Mouse (Mus musculus) heart, embryonic 10.5 days (tissue): ENCODE results near the gene Rbm20. TPM values are rescaled to one million over a fixed set of nuclear protein-coding genes. Genes with fewer than 3 reads are reported as not detected.

Experiments used
- DNase-seq: peaks from one replicate; pipeline ENCODE4 v3.0.0-alpha.2; 2017; ENCODE audit warnings: low spot score
- H3K27ac ChIP-seq: fragments of 300-500 bp; sonication (generic); 2 replicates; pipeline ENCODE4 v1.5.1; 2016; ENCODE audit warnings: mild to moderate bottlenecking
- H3K27me3 ChIP-seq: fragments of 300-500 bp; sonication (generic); 2 replicates; pipeline ENCODE4 v1.6.1; 2016; ENCODE audit warnings: mild to moderate bottlenecking; ENCODE audit not compliant: poor library complexity, insufficient read depth, severe bottlenecking
- H3K36me3 ChIP-seq: fragments of 300-500 bp; sonication (generic); 2 replicates; pipeline ENCODE4 v1.6.1; 2016; ENCODE audit warnings: mild to moderate bottlenecking, moderate library complexity
- H3K4me1 ChIP-seq: fragments of 300-500 bp; sonication (generic); 2 replicates; pipeline ENCODE4 v1.6.1; 2016; ENCODE audit warnings: mild to moderate bottlenecking
- H3K4me3 ChIP-seq: fragments of 300-500 bp; sonication (generic); 2 replicates; pipeline ENCODE4 v1.5.1; 2016; ENCODE audit warnings: mild to moderate bottlenecking, moderate library complexity
- H3K9me3 ChIP-seq: fragments of 300-500 bp; sonication (generic); 2 replicates; pipeline ENCODE4 v1.6.1; 2016; ENCODE audit warnings: mild to moderate bottlenecking, moderate library complexity
- WGBS: fragments of 180-500 bp; shearing (Covaris S2); methylation state at CpG from one replicate; pipeline ENCODE4 v1.1.7; 2016; 5-methylcytosine and 5-hydroxymethylcytosine counted together
- polyA plus RNA-seq: library from polyadenylated mRNA; unstranded; fragments of >200 nt; fragmentation: Nextera tagmentation; extraction: Ambion mirVana; gene quantifications from 2 replicates; pipeline ENCODE4 v1.2.1, GENCODE M21; 2016

Rbm20 gene
- polyA plus RNA-seq = 18.3 and 34.7 TPM in 2 replicates

- Histone ChIP-seq H3K4me3 (peak within 1 kb of the TSS; percentile 87), H3K4me1 (peaks cover 38% of the 10 kb centered on the region), H3K27me3 (peaks cover 38% of the 10 kb centered on the region), H3K9me3 (no peaks in the 10 kb centered on the region), H3K36me3 (no peaks in the 10 kb centered on the region), H3K27ac (peak within 1 kb of the TSS; percentile 97)
- under 1% methylated on average over 80 of the region's 82 CpGs for WGBS
- DNase-seq = peak; percentile 90
Measured at GRCm38 (mm10) chr19:53676718-53677634, at the start of gene Rbm20. TSS of gene Rbm20 (plus strand) at chr19:53677306.

- DNase-seq = no peak
- WGBS = 90% methylated on average over 2 of the region's 2 CpGs
- H3K36me3 ChIP-seq = peaks cover 89% of the 10 kb centered on the region
- H3K9me3 ChIP-seq = no peaks in the 10 kb centered on the region
- H3K27me3 ChIP-seq = no peaks in the 10 kb centered on the region
- H3K27ac ChIP-seq = no peak overlapping the region
- H3K4me3 ChIP-seq = no peak overlapping the region
- no peaks in the 10 kb centered on the region for H3K4me1 ChIP-seq
Measured at GRCm38 (mm10) chr19:53638041-53638440, 39.1 kb upstream of the Rbm20 start.

GRCm38 (mm10) chr19:53638727-53639126 lies 38.4 kb upstream of the Rbm20 start:
- H3K27ac ChIP-seq = no peak overlapping the region
- H3K9me3 ChIP-seq = no peaks in the 10 kb centered on the region
- H3K4me3 ChIP-seq = no peak overlapping the region
- DNase-seq = no peak
- H3K27me3 ChIP-seq = no peaks in the 10 kb centered on the region
- H3K4me1 ChIP-seq = no peaks in the 10 kb centered on the region
- 87% methylated on average over 8 of the region's 8 CpGs for WGBS
- peaks cover 89% of the 10 kb centered on the region for H3K36me3 ChIP-seq

GRCm38 (mm10) chr19:53644020-53644595 lies 33.0 kb upstream of the Rbm20 start:
- WGBS = 91% methylated on average over 9 of the region's 9 CpGs

GRCm38 (mm10) chr19:53647301-53647700 lies 29.8 kb upstream of the Rbm20 start:
- 88% methylated on average over 9 of the region's 9 CpGs for WGBS
- peaks cover 43% of the 10 kb centered on the region for H3K36me3 ChIP-seq

More at GRCm38 (mm10) chr19:53644020-53644595, 33.0 kb upstream of the Rbm20 start:
- no peak overlapping the region for H3K27ac ChIP-seq
- H3K27me3 ChIP-seq = no peaks in the 10 kb centered on the region
- no peak overlapping the region for H3K4me3 ChIP-seq
- H3K9me3 ChIP-seq = no peaks in the 10 kb centered on the region
- H3K4me1 ChIP-seq = peaks cover 7% of the 10 kb centered on the region
- peaks cover 75% of the 10 kb centered on the region for H3K36me3 ChIP-seq
- DNase-seq = no peak

GRCm38 (mm10) chr19:53648056-53648455 lies 29.1 kb upstream of the Rbm20 start:
- H3K4me1 ChIP-seq = peaks cover 32% of the 10 kb centered on the region
- no peaks in the 10 kb centered on the region for H3K27me3 ChIP-seq
- no peak overlapping the region for H3K4me3 ChIP-seq
- no peak overlapping the region for H3K27ac ChIP-seq
- no peaks in the 10 kb centered on the region for H3K9me3 ChIP-seq
- DNase-seq = peak; percentile 67
- peaks cover 39% of the 10 kb centered on the region for H3K36me3 ChIP-seq
- WGBS = 37% methylated on average over 5 of the region's 5 CpGs

More at GRCm38 (mm10) chr19:53647301-53647700, 29.8 kb upstream of the Rbm20 start:
- H3K9me3 ChIP-seq = no peaks in the 10 kb centered on the region
- H3K4me1 ChIP-seq = peaks cover 25% of the 10 kb centered on the region
- no peak overlapping the region for H3K4me3 ChIP-seq
- DNase-seq = no peak
- no peak overlapping the region for H3K27ac ChIP-seq
- no peaks in the 10 kb centered on the region for H3K27me3 ChIP-seq

GRCm38 (mm10) chr19:53648802-53649236 lies 28.3 kb upstream of the Rbm20 start:
- Histone ChIP-seq H3K4me1 (peaks cover 39% of the 10 kb centered on the region), H3K36me3 (peaks cover 32% of the 10 kb centered on the region), H3K4me3 (no peak overlapping the region), H3K27me3 (no peaks in the 10 kb centered on the region), H3K27ac (peak overlapping the region; percentile 32; the same call in 1 of the 2 replicates), H3K9me3 (no peaks in the 10 kb centered on the region)
- WGBS = 43% methylated on average over 10 of the region's 10 CpGs
- peak; percentile 89 for DNase-seq

GRCm38 (mm10) chr19:53649361-53649760 lies 27.7 kb upstream of the Rbm20 start:
- WGBS = 79% methylated on average over 6 of the region's 6 CpGs

GRCm38 (mm10) chr19:53649802-53650201 lies 27.3 kb upstream of the Rbm20 start:
- Histone ChIP-seq H3K4me1 (peaks cover 49% of the 10 kb centered on the region), H3K27me3 (no peaks in the 10 kb centered on the region), H3K27ac (peak overlapping the region; percentile 32; the same call in 1 of the 2 replicates), H3K4me3 (no peak overlapping the region), H3K36me3 (peaks cover 25% of the 10 kb centered on the region), H3K9me3 (no peaks in the 10 kb centered on the region)
- peak; percentile 77 for DNase-seq
- 56% methylated on average over 5 of the region's 5 CpGs for WGBS

More at GRCm38 (mm10) chr19:53649361-53649760, 27.7 kb upstream of the Rbm20 start:
- no peaks in the 10 kb centered on the region for H3K9me3 ChIP-seq
- peaks cover 44% of the 10 kb centered on the region for H3K4me1 ChIP-seq
- H3K27ac ChIP-seq = peak overlapping the region; percentile 32; the same call in 1 of the 2 replicates
- H3K27me3 ChIP-seq = no peaks in the 10 kb centered on the region
- peaks cover 28% of the 10 kb centered on the region for H3K36me3 ChIP-seq
- peak; percentile 75 for DNase-seq
- H3K4me3 ChIP-seq = no peak overlapping the region

GRCm38 (mm10) chr19:53650921-53651320 lies 26.2 kb upstream of the Rbm20 start:
- Histone ChIP-seq H3K9me3 (no peaks in the 10 kb centered on the region), H3K4me3 (no peak overlapping the region), H3K36me3 (peaks cover 14% of the 10 kb centered on the region), H3K27ac (no peak overlapping the region), H3K4me1 (peaks cover 57% of the 10 kb centered on the region), H3K27me3 (no peaks in the 10 kb centered on the region)
- DNase-seq = peak; percentile 72
- WGBS = 66% methylated on average over 7 of the region's 7 CpGs

GRCm38 (mm10) chr19:53652267-53652666 lies 24.8 kb upstream of the Rbm20 start:
- Histone ChIP-seq H3K36me3 (peaks cover 3% of the 10 kb centered on the region), H3K9me3 (no peaks in the 10 kb centered on the region), H3K4me3 (no peak overlapping the region), H3K4me1 (peaks cover 57% of the 10 kb centered on the region), H3K27me3 (no peaks in the 10 kb centered on the region), H3K27ac (peak overlapping the region; percentile 79)
- DNase-seq = peak; percentile 74
- 62% methylated on average over 9 of the region's 9 CpGs for WGBS

- Histone ChIP-seq H3K36me3 (no peaks in the 10 kb centered on the region), H3K27me3 (no peaks in the 10 kb centered on the region), H3K9me3 (no peaks in the 10 kb centered on the region), H3K4me1 (peaks cover 60% of the 10 kb centered on the region), H3K4me3 (peak overlapping the region; percentile 37), H3K27ac (peak overlapping the region; percentile 91)
- peak; percentile 78 for DNase-seq
- WGBS = 42% methylated on average over 20 of the region's 20 CpGs
Measured at GRCm38 (mm10) chr19:53653624-53654467, 23.3 kb upstream of the Rbm20 start.
